ENCODE assay signal across 18 mouse cellular contexts in the genomic region with DNA sequence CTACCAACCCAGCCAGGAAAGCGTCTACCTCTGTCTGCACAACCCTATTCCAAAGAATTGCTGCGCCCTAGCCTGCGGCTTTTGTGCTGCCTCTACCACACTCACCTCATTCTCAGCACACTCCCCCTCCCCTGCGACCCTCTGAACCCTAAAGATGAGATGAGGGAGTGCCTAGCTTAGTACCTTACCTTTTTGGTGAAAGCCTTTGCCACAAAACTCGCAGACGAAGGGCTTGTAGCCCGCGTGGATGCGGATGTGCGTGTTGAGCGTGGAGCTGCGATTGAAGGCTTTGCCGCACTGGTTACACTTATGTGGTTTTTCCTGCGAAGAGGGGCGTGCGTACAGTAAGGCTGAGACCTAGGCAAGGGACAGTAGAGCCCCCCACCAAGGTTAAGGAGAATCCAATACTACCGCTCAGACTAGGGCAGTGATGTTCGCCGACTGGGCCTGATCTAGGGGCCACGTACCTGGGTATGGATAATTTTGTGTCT. TPM values are rescaled to one million over a fixed set of nuclear protein-coding genes. Genes with fewer than 3 reads are reported as not detected.
A peak's percentile ranks its signal among the peaks of the same experiment; 100 is the strongest.
DNase-seq lines count a peak whose midpoint lies in the region; ATAC-seq lines count a peak whose summit lies in the region.
"Had no signal": no experiment of that assay in that cellular context is flagged by ENCODE, and none has a peak within 500 bp of the region (broad histone marks: within the 10 kb centered on the region; RNA-seq: fewer than 3 reads in every experiment).

No protein-coding gene starts in this region.

- peak; percentile 52 to 59 for DNase-seq in layer of hippocampus, postnatal 10 days (ENCODE audit: low spot score in 2 of 2)
- no peak for DNase-seq in layer of hippocampus, postnatal 36 days
- DNase-seq in embryo, embryonic 10.5 days (ENCODE audit: low spot score), result peak; percentile 58
- DNase-seq in lung, postnatal 4 days, result no peak
- no peak for DNase-seq in c-Kit-positive CD71-positive TER-119-positive erythroid progenitor cells, embryonic 14.5 days (ENCODE audit: low spot score)
- DNase-seq in heart, adult 18-20 months, result no peak
- DNase-seq: adrenal gland, postnatal 14 days; gastrocnemius, postnatal 36 days; kidney, postnatal 14 days; spleen, adult 18-20 months had no signal

- H3K27me3 ChIP-seq in forebrain, embryonic 13.5 days, result peaks cover 86% of the 10 kb centered on the region
- H3K27me3 ChIP-seq in midbrain, embryonic 15.5 days (replicated peaks), result peaks cover 69% of the 10 kb centered on the region

- H3K27ac ChIP-seq in forebrain, embryonic 13.5 days, result peak overlapping the region; percentile 97
- no peak overlapping the region for H3K27ac ChIP-seq in midbrain, embryonic 15.5 days

- peak overlapping the region; percentile 92 for H3K9ac ChIP-seq in forebrain, embryonic 13.5 days
- H3K9ac ChIP-seq in midbrain, embryonic 15.5 days, result no peak overlapping the region

- peaks cover 77% of the 10 kb centered on the region for H3K4me1 ChIP-seq in forebrain, embryonic 13.5 days
- peaks cover 20% of the 10 kb centered on the region for H3K4me1 ChIP-seq in midbrain, embryonic 15.5 days

- H3K9me3 ChIP-seq in forebrain, embryonic 13.5 days (replicated peaks), result no peaks in the 10 kb centered on the region
- no peaks in the 10 kb centered on the region for H3K9me3 ChIP-seq in midbrain, embryonic 15.5 days

- peaks cover 6% of the 10 kb centered on the region; the same call in 1 of the 2 replicates for H3K36me3 ChIP-seq in forebrain, embryonic 13.5 days (ENCODE audit: poor library complexity, severe bottlenecking)
- no peaks in the 10 kb centered on the region for H3K36me3 ChIP-seq in midbrain, embryonic 15.5 days (replicated peaks)

- 3% methylated on average over 20 of the region's 20 CpGs for WGBS in forebrain, embryonic 13.5 days
- 2% methylated on average over 20 of the region's 20 CpGs for WGBS in midbrain, embryonic 15.5 days

- peak overlapping the region; percentile 61 for H3K4me3 ChIP-seq in forebrain, embryonic 13.5 days
- H3K4me3 ChIP-seq in midbrain, embryonic 15.5 days, result peak overlapping the region; percentile 12

- H3K4me2 ChIP-seq in forebrain, embryonic 13.5 days, result peak overlapping the region; percentile 60
- H3K4me2 ChIP-seq in midbrain, embryonic 15.5 days, result no peak overlapping the region
- H3K4me2 ChIP-seq: liver, embryonic 11.5 days had no signal

- no peak for ATAC-seq in forebrain, embryonic 13.5 days
- no peak for ATAC-seq in midbrain, embryonic 15.5 days (replicated peaks)
- ATAC-seq: CD4-positive, CD25-positive, alpha-beta regulatory T cell, adult 4 months; lung, postnatal 0 days had no signal

RNA-seq across cellular contexts. Expression of a gene that starts 4.5 kb away (rescaled TPM):
- total RNA-seq in layer of hippocampus, postnatal 10 days (2021), result 10 to 100 TPM; 50.1 to 50.7 TPM
- total RNA-seq in layer of hippocampus, postnatal 36 days (2021), result 10 to 100 TPM; 41.0 to 45.7 TPM
- polyA plus RNA-seq in forebrain, embryonic 13.5 days (2015; fragmentation: Nextera tagmentation; extraction: Ambion mirVana), result 56.3 and 65.2 TPM in 2 replicates
- 4.1 and 4.2 TPM in 2 replicates for polyA plus RNA-seq in midbrain, embryonic 15.5 days (2015; fragmentation: Nextera tagmentation; extraction: Ambion mirVana)
- total RNA-seq in heart, adult 18-20 months (2021), result not detected
- total RNA-seq: adrenal gland, postnatal 14 days; gastrocnemius, postnatal 36 days had no signal
- polyA plus RNA-seq: CD4-positive, CD25-positive, alpha-beta regulatory T cell, adult 4 months; embryonic facial prominence, embryonic 14.5 days; heart, postnatal 0 days; lung, postnatal 0 days had no signal

RNA-seq across cellular contexts. Expression of a gene that starts 59.5 kb away (rescaled TPM):
- total RNA-seq in layer of hippocampus, postnatal 10 days (2021), result 10 to 100 TPM; 29.0 to 43.3 TPM
- 10 to 100 TPM; 27.6 to 35.0 TPM for total RNA-seq in layer of hippocampus, postnatal 36 days (2021)
- 36.9 and 41.9 TPM in 2 replicates for polyA plus RNA-seq in forebrain, embryonic 13.5 days (2015; fragmentation: Nextera tagmentation; extraction: Ambion mirVana)
- 34.8 and 37.5 TPM in 2 replicates for polyA plus RNA-seq in midbrain, embryonic 15.5 days (2015; fragmentation: Nextera tagmentation; extraction: Ambion mirVana)
- 10 to 100 TPM; 16.2 to 23.9 TPM for total RNA-seq in heart, adult 18-20 months (2021)

RNA-seq across cellular contexts. Expression of a gene that starts 59.7 kb away (rescaled TPM):
- total RNA-seq in layer of hippocampus, postnatal 10 days (2021), result not detected
- under 1 TPM in 1 of 2 experiments, not detected in 1; 0.22 TPM for total RNA-seq in layer of hippocampus, postnatal 36 days (2021)
- polyA plus RNA-seq in forebrain, embryonic 13.5 days (2015; fragmentation: Nextera tagmentation; extraction: Ambion mirVana), result 0.18 and 0.22 TPM in 2 replicates
- 0.14 TPM in 1 of 2 replicates, not detected in the other for polyA plus RNA-seq in midbrain, embryonic 15.5 days (2015; fragmentation: Nextera tagmentation; extraction: Ambion mirVana)
- total RNA-seq in heart, adult 18-20 months (2021), result under 1 TPM in 1 of 2 experiments, not detected in 1; 0.13 TPM
- total RNA-seq: adrenal gland, postnatal 14 days; left cerebral cortex, postnatal 10 days had no signal
- polyA plus RNA-seq: embryonic facial prominence, embryonic 14.5 days had no signal

Comparison
In these comparisons a context has a peak if more than half of its experiments do, and no peak if none do; other contexts are left out.
1. DNase-seq: peak in layer of hippocampus, postnatal 10 days (2 of 2) and embryo, embryonic 10.5 days (single experiment); none in layer of hippocampus, postnatal 36 days (0 of 2), lung, postnatal 4 days (0 of 2), c-Kit-positive CD71-positive TER-119-positive erythroid progenitor cells, embryonic 14.5 days (single experiment) and heart, adult 18-20 months (0 of 2).
2. RNA of a gene that starts 4.5 kb away (total RNA-seq): 50.1 to 50.7 TPM in layer of hippocampus, postnatal 10 days and 41.0 to 45.7 TPM in layer of hippocampus, postnatal 36 days; not detected in heart, adult 18-20 months; every median in the first group is over 10 times any median in the second.